Mouse (Mus musculus): ENCODE results near the gene Mfsd13b. TPM values are rescaled to one million over a fixed set of nuclear protein-coding genes. Genes with fewer than 3 reads are reported as not detected.
A peak's percentile ranks its signal among the peaks of the same experiment; 100 is the strongest.
"Not testable (repeated sequence)": the region's sequence is repeated elsewhere in the genome, so short reads cannot be mapped to it uniquely, and the experiment has no call there.

The Mfsd13b gene
- 0.19 and 0.76 TPM in 2 replicates for polyA plus RNA-seq (2015; fragmentation: Nextera tagmentation; extraction: Ambion mirVana)

GRCm38 (mm10) chr7:120982200-120982841 is at the start of gene Mfsd13b, which contains the start of gene Cdr2:
Gene Mfsd13b, plus strand, starts transcription at chr7:120982509.
Gene Cdr2, minus strand, starts transcription at chr7:120982312.
- Histone ChIP-seq H3K4me2 (peak within 1 kb of the TSS; percentile 90), H3K4me3 (peak within 1 kb of the TSS; percentile 87), H3K27me3 (no peaks in the 10 kb centered on the region), H3K9ac (peak within 1 kb of the TSS; percentile 69), H3K4me1 (replicated peaks) (peaks cover 37% of the 10 kb centered on the region), H3K9me3 (no peaks in the 10 kb centered on the region), H3K36me3 (no peaks in the 10 kb centered on the region), H3K27ac (replicated peaks) (peak within 1 kb of the TSS; percentile 76)
- ATAC-seq (ENCODE audit: low FRiP score, low read depth): peak; percentile 98
- under 1% methylated on average over 46 of the region's 46 CpGs for whole genome bisulfite sequencing

GRCm38 (mm10) chr7:120933110-120933509 is 49.2 kb upstream of the Mfsd13b start:
- Histone ChIP-seq H3K4me2 (no peak overlapping the region), H3K36me3 (peaks cover 73% of the 10 kb centered on the region), H3K4me1 (replicated peaks) (no peaks in the 10 kb centered on the region), H3K9me3 (no peaks in the 10 kb centered on the region), H3K4me3 (no peak overlapping the region), H3K9ac (no peak overlapping the region), H3K27me3 (no peaks in the 10 kb centered on the region), H3K27ac (replicated peaks) (no peak overlapping the region)
- 93% methylated on average over 7 of the region's 7 CpGs for WGBS
- no peak for ATAC-seq (ENCODE audit: low FRiP score, low read depth)

- no peak overlapping the region for H3K9ac ChIP-seq
- H3K27ac ChIP-seq (replicated peaks): no peak overlapping the region
- no peaks in the 10 kb centered on the region for H3K4me1 ChIP-seq (replicated peaks)
- ATAC-seq (ENCODE audit: low FRiP score, low read depth): no peak
- no peak overlapping the region for H3K4me2 ChIP-seq
- no peaks in the 10 kb centered on the region for H3K9me3 ChIP-seq
- WGBS: 87% methylated on average over 5 of the region's 5 CpGs
- H3K4me3 ChIP-seq: no peak overlapping the region
- H3K27me3 ChIP-seq: no peaks in the 10 kb centered on the region
- peaks cover 73% of the 10 kb centered on the region for H3K36me3 ChIP-seq
These were observed 48.6 kb upstream of the Mfsd13b start for GRCm38 (mm10) chr7:120933680-120934195.

- Histone ChIP-seq H3K4me2 (no peak overlapping the region), H3K4me3 (no peak overlapping the region), H3K4me1 (replicated peaks) (no peaks in the 10 kb centered on the region), H3K9ac (no peak overlapping the region), H3K36me3 (peaks cover 68% of the 10 kb centered on the region), H3K27me3 (no peaks in the 10 kb centered on the region), H3K27ac (replicated peaks) (no peak overlapping the region), H3K9me3 (no peaks in the 10 kb centered on the region)
- no peak for ATAC-seq (ENCODE audit: low FRiP score, low read depth)
- 36% methylated on average over 5 of the region's 5 CpGs for WGBS
These were observed 47.6 kb upstream of the Mfsd13b start for GRCm38 (mm10) chr7:120934716-120935115.

- no peaks in the 10 kb centered on the region for H3K27me3 ChIP-seq
- H3K9me3 ChIP-seq: no peaks in the 10 kb centered on the region
- H3K27ac ChIP-seq (replicated peaks): no peak overlapping the region
- no peak overlapping the region for H3K4me3 ChIP-seq
- peaks cover 75% of the 10 kb centered on the region for H3K36me3 ChIP-seq
- no peak for ATAC-seq (ENCODE audit: low FRiP score, low read depth)
- no peak overlapping the region for H3K4me2 ChIP-seq
- 89% methylated on average over 4 of the region's 4 CpGs for WGBS
- no peaks in the 10 kb centered on the region for H3K4me1 ChIP-seq (replicated peaks)
- no peak overlapping the region for H3K9ac ChIP-seq
These were observed 45.8 kb upstream of the Mfsd13b start for GRCm38 (mm10) chr7:120936522-120936921.

- H3K27me3 ChIP-seq: no peaks in the 10 kb centered on the region
- no peak overlapping the region for H3K9ac ChIP-seq
- H3K36me3 ChIP-seq: peaks cover 73% of the 10 kb centered on the region
- no peak overlapping the region for H3K27ac ChIP-seq (replicated peaks)
- WGBS: 79% methylated on average over 9 of the region's 9 CpGs
- no peak overlapping the region for H3K4me3 ChIP-seq
- H3K4me1 ChIP-seq (replicated peaks): no peaks in the 10 kb centered on the region
- H3K4me2 ChIP-seq: no peak overlapping the region
- no peaks in the 10 kb centered on the region for H3K9me3 ChIP-seq
- peak; percentile 24; the same call in 1 of the 2 replicates for ATAC-seq (ENCODE audit: low FRiP score, low read depth)
These were observed 44.1 kb upstream of the Mfsd13b start for GRCm38 (mm10) chr7:120938206-120938605.

GRCm38 (mm10) chr7:120940343-120940742 is 42.0 kb upstream of the Mfsd13b start:
- Histone ChIP-seq H3K4me1 (replicated peaks) (no peaks in the 10 kb centered on the region), H3K27me3 (no peaks in the 10 kb centered on the region), H3K9me3 (no peaks in the 10 kb centered on the region), H3K4me2 (no peak overlapping the region), H3K9ac (no peak overlapping the region), H3K27ac (replicated peaks) (no peak overlapping the region), H3K36me3 (peaks cover 73% of the 10 kb centered on the region), H3K4me3 (no peak overlapping the region)
- 95% methylated on average over 12 of the region's 12 CpGs for WGBS
- ATAC-seq (ENCODE audit: low FRiP score, low read depth): no peak

GRCm38 (mm10) chr7:120941214-120941613 is 41.1 kb upstream of the Mfsd13b start:
- Histone ChIP-seq H3K27me3 (no peaks in the 10 kb centered on the region), H3K9ac (no peak overlapping the region), H3K27ac (replicated peaks) (no peak overlapping the region), H3K36me3 (peaks cover 68% of the 10 kb centered on the region), H3K4me3 (no peak overlapping the region), H3K4me2 (no peak overlapping the region), H3K4me1 (replicated peaks) (no peaks in the 10 kb centered on the region), H3K9me3 (no peaks in the 10 kb centered on the region)
- ATAC-seq (ENCODE audit: low FRiP score, low read depth): no peak
- 94% methylated on average over 6 of the region's 6 CpGs for WGBS

GRCm38 (mm10) chr7:120942506-120942905 is 39.8 kb upstream of the Mfsd13b start:
- Histone ChIP-seq H3K9ac (no peak overlapping the region), H3K27me3 (no peaks in the 10 kb centered on the region), H3K4me3 (no peak overlapping the region), H3K4me1 (replicated peaks) (no peaks in the 10 kb centered on the region), H3K36me3 (peaks cover 65% of the 10 kb centered on the region), H3K27ac (replicated peaks) (no peak overlapping the region), H3K9me3 (no peaks in the 10 kb centered on the region), H3K4me2 (no peak overlapping the region)
- no peak for ATAC-seq (ENCODE audit: low FRiP score, low read depth)
- WGBS: 79% methylated on average over 1 of the region's 1 CpGs

GRCm38 (mm10) chr7:120943936-120944509 is 38.3 kb upstream of the Mfsd13b start:
- Histone ChIP-seq H3K4me1 (replicated peaks) (no peaks in the 10 kb centered on the region), H3K9me3 (no peaks in the 10 kb centered on the region), H3K36me3 (peaks cover 57% of the 10 kb centered on the region), H3K27me3 (no peaks in the 10 kb centered on the region), H3K27ac (replicated peaks) (no peak overlapping the region), H3K4me3 (no peak overlapping the region), H3K9ac (no peak overlapping the region), H3K4me2 (no peak overlapping the region)
- 67% methylated on average over 7 of the region's 8 CpGs for WGBS
- ATAC-seq (ENCODE audit: low FRiP score, low read depth): no peak

- WGBS: 81% methylated on average over 7 of the region's 7 CpGs
- ATAC-seq (ENCODE audit: low FRiP score, low read depth): not testable (repeated sequence)
These were observed 28.7 kb upstream of the Mfsd13b start for GRCm38 (mm10) chr7:120953591-120953990.

GRCm38 (mm10) chr7:120960116-120960515 is 22.2 kb upstream of the Mfsd13b start:
- Histone ChIP-seq H3K27me3 (no peaks in the 10 kb centered on the region), H3K27ac (replicated peaks) (no peak overlapping the region), H3K4me2 (no peak overlapping the region), H3K9ac (no peak overlapping the region), H3K36me3 (peaks cover 41% of the 10 kb centered on the region), H3K9me3 (no peaks in the 10 kb centered on the region), H3K4me3 (no peak overlapping the region), H3K4me1 (replicated peaks) (no peaks in the 10 kb centered on the region)
- ATAC-seq (ENCODE audit: low FRiP score, low read depth): no peak
- 77% methylated on average over 2 of the region's 2 CpGs for WGBS

More at GRCm38 (mm10) chr7:120953591-120953990, 28.7 kb upstream of the Mfsd13b start:
- not testable (repeated sequence) for H3K27ac ChIP-seq (replicated peaks); H3K4me3 ChIP-seq; H3K9me3 ChIP-seq; H3K9ac ChIP-seq; H3K4me1 ChIP-seq (replicated peaks); H3K4me2 ChIP-seq; H3K27me3 ChIP-seq
- H3K36me3 ChIP-seq: peaks cover 49% of the 10 kb centered on the region
